Mouse (Mus musculus) stomach, adult 2 months (tissue): ENCODE data around the gene Gadl1. TPM values are rescaled to one million over a fixed set of nuclear protein-coding genes. Genes with fewer than 3 reads are reported as not detected.

Experiments used
- polyA plus RNA-seq: library from polyadenylated mRNA; depleted of rRNA; stranded (reverse); fragments of >200 nt; gene quantifications from 2 replicates; pipeline ENCODE4 v1.2.3, GENCODE M21; 2012; rRNA removed

Gadl1 gene
- not detected in 2 replicates for polyA plus RNA-seq

DNA sequence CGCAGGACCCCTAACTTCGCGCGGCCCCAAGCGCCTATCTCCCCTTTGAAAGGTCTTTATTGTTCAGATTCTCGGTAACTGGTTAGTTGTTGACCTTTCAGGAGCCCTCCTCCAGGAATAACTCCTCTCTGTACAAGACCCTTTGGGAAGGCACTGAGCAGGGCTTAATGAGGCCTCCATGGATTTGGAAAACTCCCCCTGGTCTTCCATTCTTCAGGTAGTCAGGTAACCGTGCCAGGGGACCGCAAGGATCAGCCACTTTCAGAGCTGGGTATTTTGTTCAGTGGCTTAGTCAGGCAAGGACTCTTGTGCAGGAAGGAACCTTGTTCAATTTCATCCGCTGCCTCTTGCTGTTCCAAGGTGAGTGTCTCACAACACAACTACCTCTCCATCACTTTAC lies at the start of gene Gadl1:
Gadl1 (plus strand) TSS at position 301 of the 400 bp plus-strand sequence.

